In genomic region chr2:135225604-135226025, GRCm38 (mm10) we compare ENCODE assay signal across 15 mouse cellular contexts.
A peak's percentile ranks its signal among the peaks of the same experiment; 100 is the strongest.
DNase-seq lines count a peak whose midpoint lies in the region; TF ChIP-seq lines count a peak whose summit lies in the region.
"Had no signal": no experiment of that assay in that cellular context is flagged by ENCODE, and none has a peak within 500 bp of the region (broad histone marks: within the 10 kb centered on the region; RNA-seq: fewer than 3 reads in every experiment).

No protein-coding gene starts in this region.

- 26% methylated on average over 3 of the region's 3 CpGs for WGBS in heart, adult 2 months
- 67% methylated on average over 3 of the region's 3 CpGs for WGBS in heart, embryonic 10.5 days

- no peaks in the 10 kb centered on the region for H3K27me3 ChIP-seq in heart, adult 2 months (ENCODE audit: control insufficient read depth, insufficient read depth, low read length)
- no peaks in the 10 kb centered on the region for H3K27me3 ChIP-seq in heart, embryonic 10.5 days (ENCODE audit: insufficient read depth, poor library complexity, severe bottlenecking)
- H3K27me3 ChIP-seq: embryonic facial prominence, embryonic 13.5 days; forebrain, embryonic 13.5 days; hindbrain, embryonic 12.5 days had no signal

- no peak overlapping the region for H3K9ac ChIP-seq in heart, adult 2 months (ENCODE audit: low read depth, low read length)
- H3K9ac ChIP-seq: embryonic facial prominence, embryonic 13.5 days; forebrain, embryonic 13.5 days; hindbrain, embryonic 12.5 days; liver, embryonic 14.5 days had no signal

- peaks cover 10% of the 10 kb centered on the region for H3K4me1 ChIP-seq in heart, adult 2 months (ENCODE audit: control insufficient read depth, insufficient read depth, low read length)
- H3K4me1 ChIP-seq in heart, embryonic 10.5 days: no peaks in the 10 kb centered on the region
- H3K4me1 ChIP-seq: embryonic facial prominence, embryonic 13.5 days; forebrain, embryonic 13.5 days; hindbrain, embryonic 12.5 days had no signal

- peak in 1 of 2 experiments; percentile 49 for DNase-seq in heart, adult 2 months
- DNase-seq in heart, embryonic 10.5 days (ENCODE audit: low spot score): no peak
- peak; percentile 48 to 82 for DNase-seq in heart, adult 9 months (ENCODE audit: low spot score in 2 of 2)
- peak; percentile 50 for DNase-seq in kidney, postnatal 14 days
- peak; percentile 24 for DNase-seq in lung, postnatal 14 days
- no peak for DNase-seq in cerebellum, adult 9-11 months
- no peak for DNase-seq in thymus, postnatal 14 days
- DNase-seq: cerebellum, postnatal 10 days; gastrocnemius, postnatal 25 days; right cerebral cortex, postnatal 25 days had no signal

- H3K79me2 ChIP-seq in heart, adult 2 months (replicated peaks; ENCODE audit: control insufficient read depth, insufficient read depth, low read length): no peaks in the 10 kb centered on the region

- peak; percentile 61 for TF ChIP-seq CTCF in heart, adult 2 months (IDR thresholded peaks at IDR 0.05)

- H3K27ac ChIP-seq in heart, adult 2 months: peak overlapping the region; percentile 75
- no peak overlapping the region for H3K27ac ChIP-seq in heart, embryonic 10.5 days
- H3K27ac ChIP-seq: embryonic facial prominence, embryonic 13.5 days; forebrain, embryonic 13.5 days; hindbrain, embryonic 12.5 days; liver, embryonic 14.5 days had no signal

- TF ChIP-seq EP300 in heart, adult 2 months (IDR thresholded peaks at IDR 0.05; ENCODE audit: insufficient read depth, low read depth, low read length): no peak

- peaks cover 8% of the 10 kb centered on the region for H3K36me3 ChIP-seq in heart, adult 2 months (ENCODE audit: control insufficient read depth, insufficient read depth, low read length)
- no peaks in the 10 kb centered on the region for H3K36me3 ChIP-seq in heart, embryonic 10.5 days
- H3K36me3 ChIP-seq: embryonic facial prominence, embryonic 13.5 days; hindbrain, embryonic 12.5 days had no signal

- intact Hi-C loops in heart, adult 2 months (cut with DNase I): loop anchor here (2.0 kb wide), 2 partner anchors 29 to 439 kb away; partner anchors contain the start of gene Plcb1

- no peak overlapping the region for H3K4me3 ChIP-seq in heart, adult 2 months
- H3K4me3 ChIP-seq in heart, embryonic 10.5 days: no peak overlapping the region
- H3K4me3 ChIP-seq: embryonic facial prominence, embryonic 13.5 days; forebrain, embryonic 13.5 days; hindbrain, embryonic 12.5 days; myocyte had no signal

- no peak for TF ChIP-seq POLR2A in heart, adult 2 months (IDR thresholded peaks at IDR 0.05; ENCODE audit: insufficient read depth, low read depth, low read length)

- H3K9me3 ChIP-seq in heart, embryonic 10.5 days: no peaks in the 10 kb centered on the region
- H3K9me3 ChIP-seq: embryonic facial prominence, embryonic 13.5 days; forebrain, embryonic 13.5 days; hindbrain, embryonic 12.5 days had no signal

Comparison
In these comparisons a context has a peak if more than half of its experiments do, and no peak if none do; other contexts are left out.
1. DNase-seq: peak in heart, adult 9 months (2 of 2), kidney, postnatal 14 days (single experiment) and lung, postnatal 14 days (single experiment); none in heart, embryonic 10.5 days (single experiment), cerebellum, adult 9-11 months (single experiment) and thymus, postnatal 14 days (single experiment).